Mouse (Mus musculus) lung, adult 2 months (tissue): ENCODE results near the gene Tmem156.

Experiments
- CTCF ChIP-seq: fragments of 200-500 bp; IDR thresholded peaks from 2 replicates; pipeline ENCODE4 v1.5.1; 2011; ENCODE audit warnings: mild to moderate bottlenecking, low read length, control low read depth; ENCODE audit not compliant: insufficient read depth
- POLR2A ChIP-seq: fragments of 200-500 bp; IDR thresholded peaks from 2 replicates; pipeline ENCODE4 v1.6.1; 2011; ENCODE audit warnings: low read depth, mild to moderate bottlenecking, control low read depth, low read length, borderline replicate concordance; ENCODE audit errors: extremely low read depth

- TF ChIP-seq CTCF (no peak), POLR2A (no peak)
Observed at GRCm38 (mm10) chr5:65073247-65073646, 18.7 kb downstream of the Tmem156 start.
